Mouse (Mus musculus) liver (tissue): ENCODE data around the gene Scnn1a.
A peak's percentile ranks its signal among the peaks of the same experiment; 100 is the strongest.

Experiments
- DNase-seq: peaks from one replicate; pipeline ENCODE4 v3.0.0-alpha.2; 2020; ENCODE audit warnings: mixed read lengths

The Scnn1a gene

DNA sequence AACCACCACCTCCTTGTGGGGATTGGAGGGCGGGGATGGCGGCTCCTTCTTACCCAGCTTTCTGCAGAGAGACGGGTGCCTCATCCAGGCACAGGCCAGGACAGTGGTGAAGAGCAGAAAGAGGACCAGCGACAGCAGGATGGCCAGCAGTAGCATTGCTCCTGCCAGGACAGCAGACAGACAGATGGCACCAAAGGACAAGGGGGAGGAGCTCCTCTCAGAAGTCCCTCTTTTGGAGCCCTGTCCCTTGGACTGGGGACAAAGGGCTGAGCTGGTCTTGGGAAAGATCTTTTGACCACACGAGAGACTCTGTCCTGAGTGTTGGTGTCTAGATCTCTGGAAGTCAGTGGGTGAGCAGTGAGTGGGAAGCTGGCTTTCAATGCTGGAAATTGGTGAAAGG is 11.1 kb upstream of the Scnn1a start:
- no peak for DNase-seq

DNA sequence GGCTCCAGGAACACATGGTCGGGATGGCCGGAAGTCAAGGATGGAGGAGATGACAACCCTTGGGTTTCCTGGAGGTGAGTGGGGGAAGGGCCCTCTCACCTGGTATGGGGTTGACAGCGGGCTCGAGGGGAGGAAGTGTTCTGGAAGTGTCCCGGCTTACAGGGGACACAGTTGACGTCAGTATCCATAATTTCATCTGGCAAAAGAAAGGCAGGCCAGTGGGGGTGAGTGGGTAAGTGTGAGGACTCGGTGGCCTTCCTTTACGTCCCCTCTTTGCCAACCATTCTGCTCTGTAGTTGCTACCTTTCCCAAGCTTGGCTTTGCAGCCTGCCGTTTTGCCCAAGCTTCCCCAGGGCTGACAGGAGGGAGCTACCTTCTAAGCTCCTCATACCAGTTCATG is 8.3 kb upstream of the Scnn1a start:
- DNase-seq: no peak

DNA sequence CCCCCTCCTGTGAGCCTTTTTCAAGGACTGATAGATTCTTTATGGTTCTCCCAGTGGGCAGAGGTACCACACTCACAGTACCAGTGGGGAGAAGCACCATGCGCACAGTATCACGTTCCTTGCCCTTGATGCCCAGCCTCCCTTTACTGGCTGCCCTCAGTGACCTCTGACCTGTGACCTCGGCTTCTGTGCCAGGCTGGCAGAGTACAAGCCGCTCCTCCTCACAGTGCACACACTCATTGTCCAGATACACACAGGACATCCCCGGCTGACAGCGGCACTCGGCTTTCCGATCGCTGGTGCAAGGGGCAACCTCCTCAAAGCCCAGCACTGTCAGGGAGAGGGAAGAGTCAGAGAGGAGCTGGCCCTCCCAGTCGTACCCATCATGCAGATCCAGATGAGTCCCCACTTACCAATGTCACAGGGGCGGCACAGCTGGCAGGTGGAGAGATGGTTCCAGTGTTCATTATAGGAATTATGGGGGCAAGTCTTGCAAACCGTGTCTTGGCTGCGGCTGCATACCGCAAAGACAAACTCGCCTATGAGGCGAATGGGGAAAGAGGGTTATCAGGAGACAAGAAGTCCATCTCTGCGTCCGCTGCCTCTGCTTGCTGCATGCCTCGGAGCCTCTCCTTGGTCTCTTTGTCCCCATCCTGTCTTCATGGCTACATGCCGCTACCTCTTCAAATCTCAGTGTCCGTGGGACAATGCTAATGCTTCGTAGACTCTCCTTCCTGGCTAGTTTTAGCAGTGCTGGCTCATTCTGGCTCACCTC is 7.7 kb upstream of the Scnn1a start:
- DNase-seq: no peak

DNA sequence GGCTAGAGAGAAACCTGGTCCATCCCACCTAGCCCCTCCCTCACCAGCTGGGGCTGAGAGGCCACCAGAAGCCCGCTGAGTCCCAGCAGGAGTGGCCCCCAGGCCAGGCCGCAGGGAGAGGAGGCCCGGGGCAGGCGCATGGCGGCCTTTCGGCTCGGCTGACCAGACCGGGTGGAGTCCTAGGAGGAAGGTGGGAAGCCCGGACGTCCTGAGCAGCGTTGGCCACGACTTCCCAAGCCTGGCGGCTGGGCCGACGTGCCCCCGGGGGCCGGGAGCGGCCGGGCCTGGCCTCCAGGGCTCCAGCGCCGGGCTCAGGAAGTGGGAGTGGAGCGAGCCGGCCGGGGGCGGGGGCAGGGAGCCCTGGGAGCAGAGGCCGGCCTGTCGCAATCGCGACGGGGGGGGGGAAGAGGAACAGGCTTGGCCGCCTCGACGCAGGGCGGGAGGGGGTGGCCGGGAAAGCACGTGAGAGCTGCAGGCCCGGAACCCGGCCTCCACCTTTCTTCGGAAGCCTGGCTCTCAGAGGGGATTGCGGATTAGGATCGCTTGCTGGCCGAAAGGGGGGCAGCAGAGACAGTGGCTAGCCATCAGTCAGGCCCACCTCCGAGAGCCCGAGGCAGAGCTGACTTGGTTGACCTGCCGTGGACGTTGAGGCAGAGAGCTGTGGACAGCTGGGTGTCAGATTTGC is 6.8 kb upstream of the Scnn1a start, which contains the start of gene Ltbr:
Gene Ltbr, minus strand, starts transcription at position 340 of the 685 bp plus-strand sequence.
- peak; percentile 83 for DNase-seq

DNA sequence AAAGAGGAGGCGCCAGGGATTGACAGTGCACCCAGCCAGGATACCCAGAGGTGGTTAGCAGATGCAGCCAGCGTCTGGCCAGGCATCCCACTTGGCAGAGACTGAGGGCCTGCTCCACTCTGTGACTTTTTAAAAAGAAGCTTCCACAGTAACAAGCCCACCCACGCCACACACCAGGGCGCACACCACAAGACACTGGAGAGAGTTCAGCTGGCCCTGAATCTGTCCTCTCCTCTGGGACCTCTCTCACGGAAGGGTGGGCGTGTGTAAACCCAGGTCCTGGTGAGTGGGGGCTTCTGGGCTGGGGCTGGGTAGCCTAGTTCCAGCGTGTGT is 6.3 kb upstream of the Scnn1a start:
- DNase-seq: no peak

- no peak for DNase-seq
Observed at GRCm38 (mm10) chr6:125314746-125315145, 5.7 kb upstream of the Scnn1a start.

DNA sequence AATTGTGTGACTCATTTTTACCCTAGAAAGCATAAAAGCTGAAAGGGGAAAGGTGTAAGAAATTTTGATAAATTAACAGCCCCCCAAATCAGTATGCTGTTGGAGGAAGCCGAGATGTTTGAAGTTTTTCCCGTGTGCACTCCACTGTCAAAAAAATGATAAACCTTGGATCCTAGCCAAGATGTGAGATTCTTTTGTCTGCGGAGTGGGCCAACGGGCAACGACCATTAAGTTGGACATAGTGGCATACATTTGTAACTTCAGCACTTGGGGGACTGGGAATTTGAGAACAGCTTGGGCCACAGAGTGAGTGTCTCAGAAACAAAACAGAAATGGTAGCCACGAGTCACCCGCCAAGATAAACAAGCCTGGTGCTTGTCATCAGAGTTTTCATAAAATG is 3.4 kb upstream of the Scnn1a start:
- no peak for DNase-seq

- DNase-seq: no peak
Observed at GRCm38 (mm10) chr6:125318981-125319918, 1.2 kb upstream of the Scnn1a start.

GRCm38 (mm10) chr6:125319919-125320296 is 551 bp upstream of the Scnn1a start:
- DNase-seq: no peak

GRCm38 (mm10) chr6:125321114-125321855 is 826 bp downstream of the Scnn1a start:
- DNase-seq: no peak

DNA sequence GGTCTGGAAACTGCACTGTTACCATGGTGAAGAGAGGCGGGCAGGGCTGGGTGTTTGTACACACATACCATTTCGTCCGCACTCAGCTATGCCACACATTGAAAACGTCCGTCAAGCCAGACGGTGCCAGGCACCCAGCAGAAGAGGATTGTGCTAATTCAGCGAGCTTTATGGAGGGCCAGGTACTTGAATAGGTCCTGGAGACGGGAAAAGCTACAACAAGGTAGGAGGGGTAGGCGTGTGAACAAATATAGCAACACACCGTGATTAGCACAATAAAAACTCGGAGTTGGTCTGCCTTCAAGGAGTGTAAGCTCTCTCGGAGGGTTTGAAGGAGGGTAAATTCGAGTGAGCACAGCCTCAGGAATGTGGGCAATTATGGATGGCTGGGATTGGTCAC is 2.3 kb downstream of the Scnn1a start:
- DNase-seq: no peak

- DNase-seq: no peak
Observed at GRCm38 (mm10) chr6:125323547-125323946, 3.1 kb downstream of the Scnn1a start.

GRCm38 (mm10) chr6:125325337-125325736 is 4.9 kb downstream of the Scnn1a start:
- no peak for DNase-seq

- no peak for DNase-seq
Observed at GRCm38 (mm10) chr6:125328243-125328642, 7.8 kb downstream of the Scnn1a start.

DNA sequence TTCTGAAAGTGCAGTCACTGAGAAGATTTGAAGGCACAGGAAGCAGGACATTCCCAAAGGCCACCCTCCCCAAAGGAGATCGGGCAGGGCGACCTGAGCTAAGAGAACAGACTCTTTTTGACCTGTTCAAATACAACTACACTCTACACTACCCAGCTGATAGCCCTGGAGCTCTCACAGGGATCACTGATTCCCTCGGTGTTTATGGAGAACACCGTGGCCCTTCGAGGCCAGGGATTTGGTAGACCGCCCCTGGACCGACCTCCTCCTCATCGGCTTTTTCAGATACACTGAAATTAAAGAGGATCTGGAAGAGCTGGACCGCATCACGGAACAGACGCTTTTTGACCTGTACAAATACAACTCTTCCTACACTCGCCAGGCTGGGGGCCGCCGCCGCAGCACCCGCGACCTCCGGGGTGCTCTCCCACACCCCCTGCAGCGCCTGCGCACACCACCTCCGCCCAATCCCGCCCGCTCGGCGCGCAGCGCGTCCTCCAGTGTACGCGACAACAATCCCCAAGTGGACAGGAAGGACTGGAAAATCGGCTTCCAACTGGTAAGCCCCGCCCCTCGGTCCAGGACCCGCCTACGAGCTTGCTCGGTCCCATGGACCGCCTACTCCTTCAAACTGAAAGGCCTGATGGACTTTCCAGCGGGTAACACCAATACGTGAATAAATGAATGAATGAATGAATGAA is 10.3 kb downstream of the Scnn1a start:
- peak; percentile 85 for DNase-seq

DNA sequence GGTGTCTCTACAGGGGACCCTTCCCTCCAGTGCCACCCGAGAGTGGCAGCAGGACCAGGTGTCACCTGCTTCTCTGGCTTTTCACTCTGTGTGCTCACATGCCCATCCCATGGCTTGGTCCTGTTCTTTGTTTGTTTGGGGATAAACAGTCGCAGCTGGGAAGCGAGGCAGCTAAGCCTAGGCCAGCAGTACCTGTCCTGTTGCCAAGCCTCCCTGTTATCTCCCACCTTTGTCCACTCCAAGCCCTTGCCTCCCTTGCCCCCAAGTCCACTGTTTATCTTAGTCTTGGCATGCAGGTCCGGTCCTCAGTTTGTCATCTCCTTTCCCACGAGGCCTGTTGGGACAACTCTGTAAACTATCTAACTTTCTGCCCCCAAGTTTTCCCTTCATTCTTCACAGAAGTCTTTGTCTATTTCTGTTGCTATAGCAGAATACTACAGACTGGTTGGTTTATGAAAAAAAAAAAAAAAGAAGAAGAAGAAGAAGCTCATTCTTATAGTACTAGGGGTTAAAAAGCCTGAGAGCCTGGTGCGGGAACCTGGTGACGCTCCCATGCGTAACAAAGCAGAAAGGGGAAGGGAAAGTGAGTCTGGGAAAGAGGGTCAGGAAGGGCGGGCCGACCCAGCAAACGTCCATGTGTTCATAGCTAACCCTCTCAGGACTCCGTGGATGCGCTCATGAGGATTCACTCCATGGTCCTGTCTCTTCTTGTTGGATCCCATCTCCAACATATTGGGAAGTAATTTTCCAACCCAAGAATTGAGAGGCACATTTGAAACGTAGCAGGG is 12.8 kb downstream of the Scnn1a start:
- DNase-seq: no peak

GRCm38 (mm10) chr6:125334356-125334755 is 13.9 kb downstream of the Scnn1a start:
- DNase-seq: no peak

- no peak for DNase-seq
Observed at GRCm38 (mm10) chr6:125338791-125339660, 18.6 kb downstream of the Scnn1a start.

DNA sequence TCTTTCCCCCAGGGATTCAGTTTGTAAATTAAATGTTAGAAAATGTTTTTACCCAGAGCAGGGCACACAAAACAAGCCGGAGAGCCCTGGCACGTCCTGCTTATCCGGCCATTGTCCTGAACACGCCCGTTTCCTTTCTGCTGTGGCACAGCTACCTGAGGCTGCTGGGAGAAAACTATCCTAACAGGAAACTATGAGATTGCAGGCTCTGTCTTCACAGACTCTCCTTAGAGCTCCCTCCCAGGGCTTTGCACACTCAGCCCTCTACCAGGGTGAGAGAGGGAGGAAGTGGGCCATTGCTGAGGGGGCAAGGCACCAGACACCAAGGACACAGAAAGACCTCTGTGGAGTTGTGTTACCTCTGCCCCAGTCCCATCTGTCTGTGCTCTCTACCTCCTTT is 19.8 kb downstream of the Scnn1a start:
- DNase-seq: no peak

- no peak for DNase-seq
Observed at GRCm38 (mm10) chr6:125342198-125342597, 21.7 kb downstream of the Scnn1a start.
